Mouse (Mus musculus): ENCODE data around the gene Slf2. TPM values are rescaled to one million over a fixed set of nuclear protein-coding genes. Genes with fewer than 3 reads are reported as not detected.

Gene Slf2
- polyA plus RNA-seq, 1 experiment = 6.6 TPM

- Histone ChIP-seq H3K4me3 (no peak overlapping the region), H3K27me3 (ENCODE audit: control insufficient read depth, insufficient read depth, insufficient read length) (peaks cover 8% of the 10 kb centered on the region), H3ac (ENCODE audit: control insufficient read depth, insufficient read length) (no peak overlapping the region), H3K4me2 (ENCODE audit: low read depth) (no peak overlapping the region), H3K79me2 (ENCODE audit: control insufficient read depth, insufficient read depth) (no peaks in the 10 kb centered on the region), H3K36me3 (ENCODE audit: control insufficient read depth, insufficient read depth) (no peaks in the 10 kb centered on the region)
- TF ChIP-seq TCF3 (IDR thresholded peaks at IDR 0.05; ENCODE audit: insufficient read length, low read depth) = no peak
- TF ChIP-seq MAX (IDR thresholded peaks at IDR 0.05; ENCODE audit: low read depth) = no peak
- no peak for TF ChIP-seq USF1 (IDR thresholded peaks at IDR 0.05; ENCODE audit: low read depth)
- TF ChIP-seq CEBPB (IDR thresholded peaks at IDR 0.05; ENCODE audit: insufficient read depth, poor library complexity, severe bottlenecking) = no peak
- no peak for TF ChIP-seq MYOD1 (IDR thresholded peaks at IDR 0.05; ENCODE audit: control insufficient read depth in 1 of 3, insufficient read length in 2 of 3, low read depth in 2 of 3)
- TF ChIP-seq TCF12 (IDR thresholded peaks at IDR 0.05; ENCODE audit: insufficient read depth, poor library complexity, severe bottlenecking) = no peak
- TF ChIP-seq SRF (IDR thresholded peaks at IDR 0.05; ENCODE audit: control insufficient read depth, insufficient read length, low read depth) = no peak
- no peak for TF ChIP-seq E2F4 (IDR thresholded peaks at IDR 0.05; ENCODE audit: insufficient read depth)
- no peak for TF ChIP-seq POLR2A (IDR thresholded peaks at IDR 0.05; ENCODE audit: insufficient read length, low read depth)
- TF ChIP-seq REST (IDR thresholded peaks at IDR 0.05; ENCODE audit: insufficient read depth, insufficient read length) = no peak
- TF ChIP-seq POLR2AphosphoS2 (IDR thresholded peaks at IDR 0.05; ENCODE audit: insufficient read length, low read depth) = no peak
- no peak for TF ChIP-seq MYOG (IDR thresholded peaks at IDR 0.05; ENCODE audit: control insufficient read depth in 1 of 3, insufficient read depth in 1 of 3, insufficient read length in 2 of 3, low read depth in 2 of 3)
Measured at GRCm38 (mm10) chr19:44887679-44888235, 43.2 kb upstream of the Slf2 start.

- peaks cover under 1% of the 10 kb centered on the region for H3K27me3 ChIP-seq (ENCODE audit: control insufficient read depth, insufficient read depth, insufficient read length)
- H3K36me3 ChIP-seq (ENCODE audit: control insufficient read depth, insufficient read depth) = no peaks in the 10 kb centered on the region
- no peaks in the 10 kb centered on the region for H3K79me2 ChIP-seq (ENCODE audit: control insufficient read depth, insufficient read depth)
- H3ac ChIP-seq (ENCODE audit: control insufficient read depth, insufficient read length) = no peak overlapping the region
- H3K4me2 ChIP-seq (ENCODE audit: low read depth) = no peak overlapping the region
- no peak for TF ChIP-seq TCF12 (IDR thresholded peaks at IDR 0.05; ENCODE audit: insufficient read depth, poor library complexity, severe bottlenecking)
- TF ChIP-seq MAX (IDR thresholded peaks at IDR 0.05; ENCODE audit: low read depth) = no peak
- no peak for TF ChIP-seq POLR2A (IDR thresholded peaks at IDR 0.05; ENCODE audit: insufficient read length, low read depth)
- no peak for TF ChIP-seq POLR2AphosphoS2 (IDR thresholded peaks at IDR 0.05; ENCODE audit: insufficient read length, low read depth)
- no peak for TF ChIP-seq SRF (IDR thresholded peaks at IDR 0.05; ENCODE audit: control insufficient read depth, insufficient read length, low read depth)
- TF ChIP-seq CEBPB (IDR thresholded peaks at IDR 0.05; ENCODE audit: insufficient read depth, poor library complexity, severe bottlenecking) = no peak
- TF ChIP-seq E2F4 (IDR thresholded peaks at IDR 0.05; ENCODE audit: insufficient read depth) = no peak
- no peak for TF ChIP-seq TCF3 (IDR thresholded peaks at IDR 0.05; ENCODE audit: insufficient read length, low read depth)
- TF ChIP-seq USF1 (IDR thresholded peaks at IDR 0.05; ENCODE audit: low read depth) = no peak
- TF ChIP-seq REST (IDR thresholded peaks at IDR 0.05; ENCODE audit: insufficient read depth, insufficient read length) = no peak
- TF ChIP-seq MYOG (IDR thresholded peaks at IDR 0.05; ENCODE audit: control insufficient read depth in 1 of 3, insufficient read depth in 1 of 3, insufficient read length in 2 of 3, low read depth in 2 of 3) = no peak
- no peak for TF ChIP-seq MYOD1 (IDR thresholded peaks at IDR 0.05; ENCODE audit: control insufficient read depth in 1 of 3, insufficient read length in 2 of 3, low read depth in 2 of 3)
- H3K4me3 ChIP-seq = no peak overlapping the region
Measured at GRCm38 (mm10) chr19:44889548-44889947, 41.4 kb upstream of the Slf2 start.

- Histone ChIP-seq H3K4me2 (ENCODE audit: low read depth) (no peak overlapping the region), H3K27me3 (ENCODE audit: control insufficient read depth, insufficient read depth, insufficient read length) (no peaks in the 10 kb centered on the region), H3K4me3 (no peak overlapping the region), H3ac (ENCODE audit: control insufficient read depth, insufficient read length) (no peak overlapping the region), H3K36me3 (ENCODE audit: control insufficient read depth, insufficient read depth) (no peaks in the 10 kb centered on the region), H3K79me2 (ENCODE audit: control insufficient read depth, insufficient read depth) (no peaks in the 10 kb centered on the region)
- TF ChIP-seq MYOG (IDR thresholded peaks at IDR 0.05; ENCODE audit: control insufficient read depth in 1 of 3, insufficient read depth in 1 of 3, insufficient read length in 2 of 3, low read depth in 2 of 3) = no peak
- no peak for TF ChIP-seq REST (IDR thresholded peaks at IDR 0.05; ENCODE audit: insufficient read depth, insufficient read length)
- no peak for TF ChIP-seq CEBPB (IDR thresholded peaks at IDR 0.05; ENCODE audit: insufficient read depth, poor library complexity, severe bottlenecking)
- no peak for TF ChIP-seq MAX (IDR thresholded peaks at IDR 0.05; ENCODE audit: low read depth)
- no peak for TF ChIP-seq E2F4 (IDR thresholded peaks at IDR 0.05; ENCODE audit: insufficient read depth)
- TF ChIP-seq USF1 (IDR thresholded peaks at IDR 0.05; ENCODE audit: low read depth) = no peak
- TF ChIP-seq TCF12 (IDR thresholded peaks at IDR 0.05; ENCODE audit: insufficient read depth, poor library complexity, severe bottlenecking) = no peak
- TF ChIP-seq SRF (IDR thresholded peaks at IDR 0.05; ENCODE audit: control insufficient read depth, insufficient read length, low read depth) = no peak
- no peak for TF ChIP-seq TCF3 (IDR thresholded peaks at IDR 0.05; ENCODE audit: insufficient read length, low read depth)
- no peak for TF ChIP-seq POLR2A (IDR thresholded peaks at IDR 0.05; ENCODE audit: insufficient read length, low read depth)
- no peak for TF ChIP-seq MYOD1 (IDR thresholded peaks at IDR 0.05; ENCODE audit: control insufficient read depth in 1 of 3, insufficient read length in 2 of 3, low read depth in 2 of 3)
- no peak for TF ChIP-seq POLR2AphosphoS2 (IDR thresholded peaks at IDR 0.05; ENCODE audit: insufficient read length, low read depth)
Measured at GRCm38 (mm10) chr19:44891446-44891845, 39.5 kb upstream of the Slf2 start.

- Histone ChIP-seq H3K4me3 (no peak overlapping the region), H3K79me2 (ENCODE audit: control insufficient read depth, insufficient read depth) (no peaks in the 10 kb centered on the region), H3K36me3 (ENCODE audit: control insufficient read depth, insufficient read depth) (no peaks in the 10 kb centered on the region), H3K4me2 (ENCODE audit: low read depth) (no peak overlapping the region), H3K27me3 (ENCODE audit: control insufficient read depth, insufficient read depth, insufficient read length) (no peaks in the 10 kb centered on the region), H3ac (ENCODE audit: control insufficient read depth, insufficient read length) (no peak overlapping the region)
- no peak for TF ChIP-seq POLR2AphosphoS2 (IDR thresholded peaks at IDR 0.05; ENCODE audit: insufficient read length, low read depth)
- no peak for TF ChIP-seq TCF12 (IDR thresholded peaks at IDR 0.05; ENCODE audit: insufficient read depth, poor library complexity, severe bottlenecking)
- no peak for TF ChIP-seq MYOG (IDR thresholded peaks at IDR 0.05; ENCODE audit: control insufficient read depth in 1 of 3, insufficient read depth in 1 of 3, insufficient read length in 2 of 3, low read depth in 2 of 3)
- TF ChIP-seq POLR2A (IDR thresholded peaks at IDR 0.05; ENCODE audit: insufficient read length, low read depth) = no peak
- no peak for TF ChIP-seq MAX (IDR thresholded peaks at IDR 0.05; ENCODE audit: low read depth)
- TF ChIP-seq USF1 (IDR thresholded peaks at IDR 0.05; ENCODE audit: low read depth) = no peak
- TF ChIP-seq CEBPB (IDR thresholded peaks at IDR 0.05; ENCODE audit: insufficient read depth, poor library complexity, severe bottlenecking) = no peak
- no peak for TF ChIP-seq TCF3 (IDR thresholded peaks at IDR 0.05; ENCODE audit: insufficient read length, low read depth)
- TF ChIP-seq SRF (IDR thresholded peaks at IDR 0.05; ENCODE audit: control insufficient read depth, insufficient read length, low read depth) = no peak
- no peak for TF ChIP-seq E2F4 (IDR thresholded peaks at IDR 0.05; ENCODE audit: insufficient read depth)
- no peak for TF ChIP-seq MYOD1 (IDR thresholded peaks at IDR 0.05; ENCODE audit: control insufficient read depth in 1 of 3, insufficient read length in 2 of 3, low read depth in 2 of 3)
- TF ChIP-seq REST (IDR thresholded peaks at IDR 0.05; ENCODE audit: insufficient read depth, insufficient read length) = no peak
Measured at GRCm38 (mm10) chr19:44893231-44893871, 37.6 kb upstream of the Slf2 start.
